12 mouse cellular contexts compared by ENCODE assay signal in genomic region chr16:25039904-25040303, GRCm38 (mm10).
DNase-seq lines count a peak whose midpoint lies in the region; ATAC-seq and TF ChIP-seq lines count a peak whose summit lies in the region.
"Had no signal": no experiment of that assay in that cellular context is flagged by ENCODE, and none has a peak within 500 bp of the region (broad histone marks: within the 10 kb centered on the region; RNA-seq: fewer than 3 reads in every experiment).

No protein-coding gene starts in this region.

- TF ChIP-seq CTCF in lung, postnatal 0 days (IDR thresholded peaks at IDR 0.05) = no peak
- no peak for TF ChIP-seq CTCF in heart, adult 2 months (IDR thresholded peaks at IDR 0.05)
- no peak for TF ChIP-seq CTCF in gastrocnemius, adult 2 months (IDR thresholded peaks at IDR 0.05)
- TF ChIP-seq CTCF in liver, postnatal 0 days (IDR thresholded peaks at IDR 0.05; ENCODE audit: low read depth) = no peak

- H3K4me1 ChIP-seq in kidney, embryonic 14.5 days (ENCODE audit: control insufficient read depth, insufficient read depth, low read length) = peaks cover 16% of the 10 kb centered on the region
- H3K4me1 ChIP-seq in ES-E14 (ENCODE audit: control insufficient read depth in 2 of 2, insufficient read depth in 2 of 2, low read length in 2 of 2, poor library complexity in 1 of 2) = peaks cover 15 to 30% of the 10 kb centered on the region in 2 experiments; a peak in 3 of 4 replicates
- peaks cover 30% of the 10 kb centered on the region for H3K4me1 ChIP-seq in embryonic facial prominence, embryonic 13.5 days
- 0 out of 2 replicates have a peak, but pooled peaks cover 15% of the 10 kb centered on the region for H3K4me1 ChIP-seq in lung, postnatal 0 days (ENCODE audit: insufficient read depth, low read depth, low read length)
- peaks cover 4% of the 10 kb centered on the region for H3K4me1 ChIP-seq in heart, adult 2 months (ENCODE audit: control insufficient read depth, insufficient read depth, low read length)
- H3K4me1 ChIP-seq in liver, postnatal 0 days (ENCODE audit: insufficient read depth) = peaks cover 2% of the 10 kb centered on the region; the same call in 1 of the 2 replicates

- ATAC-seq in kidney, embryonic 14.5 days (ENCODE audit: low FRiP score, low TSS enrichment) = peak; percentile 29; the same call in 1 of the 2 replicates
- peak; percentile 63 for ATAC-seq in embryonic facial prominence, embryonic 13.5 days (ENCODE audit: insufficient number of reproducible peaks, insufficient read depth, low FRiP score, low TSS enrichment, low read depth)
- ATAC-seq in lung, postnatal 0 days = peak; percentile 43
- no peak for ATAC-seq in liver, postnatal 0 days
- ATAC-seq: intestine, postnatal 0 days had no signal

- H3K36me3 ChIP-seq in kidney, embryonic 14.5 days (ENCODE audit: control insufficient read depth, insufficient read depth, low read length) = no peaks in the 10 kb centered on the region
- H3K36me3 ChIP-seq in ES-E14 (ENCODE audit: control insufficient read depth, insufficient read depth, low read length, poor library complexity, severe bottlenecking) = no peaks in the 10 kb centered on the region
- H3K36me3 ChIP-seq in embryonic facial prominence, embryonic 13.5 days = no peaks in the 10 kb centered on the region
- no peaks in the 10 kb centered on the region for H3K36me3 ChIP-seq in lung, postnatal 0 days (ENCODE audit: insufficient read depth, low read length)
- no peaks in the 10 kb centered on the region for H3K36me3 ChIP-seq in heart, adult 2 months (ENCODE audit: control insufficient read depth, insufficient read depth, low read length)
- H3K36me3 ChIP-seq in liver, postnatal 0 days (replicated peaks; ENCODE audit: insufficient read depth, low read length) = no peaks in the 10 kb centered on the region
- H3K36me3 ChIP-seq: G1E had no signal

- WGBS in kidney, embryonic 14.5 days = 29% methylated on average over 10 of the region's 10 CpGs
- WGBS in embryonic facial prominence, embryonic 13.5 days = 48% methylated on average over 10 of the region's 10 CpGs
- 37% methylated on average over 10 of the region's 10 CpGs for WGBS in lung, postnatal 0 days
- WGBS in heart, adult 2 months = 74% methylated on average over 10 of the region's 10 CpGs
- WGBS in liver, postnatal 0 days (ENCODE audit: insufficient replicate concordance) = 75% methylated on average over 10 of the region's 10 CpGs

- H3K27me3 ChIP-seq in kidney, embryonic 14.5 days (ENCODE audit: control insufficient read depth, insufficient read depth, low read length) = no peaks in the 10 kb centered on the region
- H3K27me3 ChIP-seq in embryonic facial prominence, embryonic 13.5 days = no peaks in the 10 kb centered on the region
- H3K27me3 ChIP-seq in lung, postnatal 0 days (replicated peaks; ENCODE audit: insufficient read depth, low read length) = no peaks in the 10 kb centered on the region
- H3K27me3 ChIP-seq in heart, adult 2 months (ENCODE audit: control insufficient read depth, insufficient read depth, low read length) = no peaks in the 10 kb centered on the region
- H3K27me3 ChIP-seq in liver, postnatal 0 days (ENCODE audit: insufficient read depth, low read length) = no peaks in the 10 kb centered on the region
- H3K27me3 ChIP-seq: megakaryocyte, embryonic 14.5 days had no signal

- no peak overlapping the region for H3K9ac ChIP-seq in kidney, embryonic 14.5 days (ENCODE audit: low read depth, low read length)
- peak overlapping the region; percentile 13; the same call in 1 of the 2 replicates for H3K9ac ChIP-seq in ES-E14 (ENCODE audit: insufficient read depth, low read depth, low read length, poor library complexity, severe bottlenecking)
- H3K9ac ChIP-seq in embryonic facial prominence, embryonic 13.5 days = no peak overlapping the region
- no peak overlapping the region for H3K9ac ChIP-seq in lung, postnatal 0 days (replicated peaks; ENCODE audit: low read depth)
- no peak overlapping the region for H3K9ac ChIP-seq in heart, adult 2 months (ENCODE audit: low read depth, low read length)
- H3K9ac ChIP-seq in liver, postnatal 0 days (replicated peaks) = no peak overlapping the region

- in situ Hi-C loops in ES-E14 (cut with MboI; ENCODE audit: low sequenced_read_pairs in 2 of 2, unreplicated experiment in 2 of 2) = no loop called here

- intact Hi-C loops in heart, adult 2 months (cut with DNase I) = no loop called here
- intact Hi-C loops in gastrocnemius, adult 2 months (cut with DNase I) = loop anchor here (5.0 kb wide), 2 partner anchors 33 to 48 kb away; no protein-coding TSS in a partner anchor

- no peak overlapping the region for H3K4me3 ChIP-seq in kidney, embryonic 14.5 days (ENCODE audit: low read length)
- no peak overlapping the region for H3K4me3 ChIP-seq in ES-E14 (ENCODE audit: insufficient read depth in 1 of 2, low read depth in 1 of 2, low read length in 2 of 2, poor library complexity in 1 of 2, severe bottlenecking in 1 of 2)
- H3K4me3 ChIP-seq in embryonic facial prominence, embryonic 13.5 days = no peak overlapping the region
- no peak overlapping the region for H3K4me3 ChIP-seq in lung, postnatal 0 days (ENCODE audit: low read depth, low read length)
- H3K4me3 ChIP-seq in heart, adult 2 months = no peak overlapping the region
- no peak overlapping the region for H3K4me3 ChIP-seq in gastrocnemius, adult 2 months
- no peak overlapping the region for H3K4me3 ChIP-seq in liver, postnatal 0 days (ENCODE audit: low read depth, low read length)
- H3K4me3 ChIP-seq: megakaryocyte, embryonic 14.5 days had no signal

- TF ChIP-seq EP300 in lung, postnatal 0 days (IDR thresholded peaks at IDR 0.05) = no peak
- no peak for TF ChIP-seq EP300 in heart, adult 2 months (IDR thresholded peaks at IDR 0.05; ENCODE audit: insufficient read depth, low read depth, low read length)
- TF ChIP-seq EP300 in liver, postnatal 0 days (IDR thresholded peaks at IDR 0.05; ENCODE audit: low read depth) = no peak

- DNase-seq in kidney, adult 11 months = no peak
- peak; percentile 85 for DNase-seq in ES-E14 (ENCODE audit: low read depth, low spot score)
- peak; percentile 57 for DNase-seq in lung, postnatal 0 days (ENCODE audit: low spot score)
- no peak for DNase-seq in heart, adult 2 months
- DNase-seq in gastrocnemius, adult 2 months = no peak
- no peak for DNase-seq in liver, postnatal 0 days
- DNase-seq: gastrocnemius, postnatal 10 days had no signal

- H3K9me3 ChIP-seq in kidney, embryonic 14.5 days (ENCODE audit: control insufficient read depth, low read length) = no peaks in the 10 kb centered on the region
- no peaks in the 10 kb centered on the region for H3K9me3 ChIP-seq in ES-E14 (ENCODE audit: control insufficient read depth, insufficient read depth, low read depth, low read length)
- no peaks in the 10 kb centered on the region for H3K9me3 ChIP-seq in embryonic facial prominence, embryonic 13.5 days
- no peaks in the 10 kb centered on the region for H3K9me3 ChIP-seq in lung, postnatal 0 days (ENCODE audit: low read length)
- H3K9me3 ChIP-seq in liver, postnatal 0 days (ENCODE audit: low read length) = no peaks in the 10 kb centered on the region
- H3K9me3 ChIP-seq: megakaryocyte, embryonic 14.5 days had no signal

- no peak overlapping the region for H3K27ac ChIP-seq in kidney, embryonic 14.5 days (ENCODE audit: low read depth, low read length)
- H3K27ac ChIP-seq in ES-E14 (ENCODE audit: insufficient read depth, low read depth, low read length, poor library complexity, severe bottlenecking) = peak overlapping the region; percentile 51; the same call in 1 of the 2 replicates
- H3K27ac ChIP-seq in embryonic facial prominence, embryonic 13.5 days = no peak overlapping the region
- no peak overlapping the region for H3K27ac ChIP-seq in lung, postnatal 0 days (ENCODE audit: low read length)
- H3K27ac ChIP-seq in heart, adult 2 months = no peak overlapping the region
- no peak overlapping the region for H3K27ac ChIP-seq in gastrocnemius, adult 2 months
- H3K27ac ChIP-seq in liver, postnatal 0 days (ENCODE audit: low read depth) = no peak overlapping the region

- TF ChIP-seq POLR2A in heart, adult 2 months (IDR thresholded peaks at IDR 0.05; ENCODE audit: insufficient read depth, low read depth, low read length) = no peak

- no peak overlapping the region for H3K4me2 ChIP-seq in kidney, embryonic 14.5 days (replicated peaks; ENCODE audit: low read depth, low read length)
- no peak overlapping the region for H3K4me2 ChIP-seq in embryonic facial prominence, embryonic 13.5 days
- H3K4me2 ChIP-seq in lung, postnatal 0 days (replicated peaks; ENCODE audit: low read depth, low read length) = no peak overlapping the region
- H3K4me2 ChIP-seq in liver, postnatal 0 days (ENCODE audit: low read depth, low read length) = no peak overlapping the region

- H3K79me2 ChIP-seq in heart, adult 2 months (replicated peaks; ENCODE audit: control insufficient read depth, insufficient read depth, low read length) = no peaks in the 10 kb centered on the region

TF ChIP-seq in ES-E14, 5 proteins besides CTCF, POLR2A, EP300 and RAD21:
- no peak for TF ChIP-seq ZC3H11A (IDR thresholded peaks at IDR 0.05; ENCODE audit: borderline replicate concordance, low read depth, low read length)
- no peak for TF ChIP-seq MAFK (IDR thresholded peaks at IDR 0.05; ENCODE audit: insufficient read depth, low read depth, low read length)
- no peak for TF ChIP-seq HCFC1 (IDR thresholded peaks at IDR 0.05; ENCODE audit: borderline replicate concordance, insufficient read depth, low read length)
- TF ChIP-seq ZNF384 (IDR thresholded peaks at IDR 0.05; ENCODE audit: low read depth, low read length) = 0 out of 2 replicates have a peak, but pooled peaks have one; percentile 4
- peak; percentile 37; the same call in 1 of the 2 replicates for TF ChIP-seq CHD2 (IDR thresholded peaks at IDR 0.05; ENCODE audit: low read depth, low read length)

Comparison
In these comparisons a context has a peak if more than half of its experiments do, and no peak if none do; other contexts are left out.
1. DNase-seq: peak in ES-E14 (single experiment) and lung, postnatal 0 days (single experiment); none in kidney, adult 11 months (single experiment), heart, adult 2 months (0 of 2), gastrocnemius, adult 2 months (single experiment) and liver, postnatal 0 days (single experiment).